Mouse (Mus musculus) gastrocnemius, adult 18-20 months (tissue): ENCODE measurements around the gene Apom. TPM values are rescaled to one million over a fixed set of nuclear protein-coding genes. Genes with fewer than 3 reads are reported as not detected.

ENCODE experiments used
- DNase-seq: peaks from one replicate; pipeline ENCODE4 v3.0.0; 2021; ENCODE audit warnings: low spot score
- total RNA-seq, 2 experiments: library from RNA; stranded (reverse); gene quantifications; 2 replicates each; pipeline ENCODE4 v1.2.3; 2021

Apom gene
- total RNA-seq, 2 experiments from 2014 or later, result not detected

- DNase-seq, result no peak
These were observed 27.2 kb upstream of the Apom start for GRCm38 (mm10) chr17:35158850-35159593.

GRCm38 (mm10) chr17:35157661-35158175 is 25.9 kb upstream of the Apom start:
- no peak for DNase-seq

- no peak for DNase-seq
These were observed 25.4 kb upstream of the Apom start for GRCm38 (mm10) chr17:35157254-35157653.

GRCm38 (mm10) chr17:35156461-35157200 is 24.8 kb upstream of the Apom start:
- no peak for DNase-seq

- DNase-seq, result no peak
These were observed 23.6 kb upstream of the Apom start for GRCm38 (mm10) chr17:35155451-35155850.

GRCm38 (mm10) chr17:35154616-35155015 is 22.8 kb upstream of the Apom start:
- no peak for DNase-seq

GRCm38 (mm10) chr17:35153931-35154330 is 22.1 kb upstream of the Apom start:
- no peak for DNase-seq

- DNase-seq, result no peak
These were observed 21.2 kb upstream of the Apom start for GRCm38 (mm10) chr17:35153077-35153476.

- no peak for DNase-seq
These were observed 20.3 kb upstream of the Apom start for GRCm38 (mm10) chr17:35152121-35152520.

- no peak for DNase-seq
These were observed 16.2 kb upstream of the Apom start for GRCm38 (mm10) chr17:35147922-35148639.

- DNase-seq, result no peak
These were observed 15.5 kb upstream of the Apom start for GRCm38 (mm10) chr17:35147348-35147747.

- no peak for DNase-seq
These were observed 14.3 kb upstream of the Apom start for GRCm38 (mm10) chr17:35146139-35146538.

- DNase-seq, result no peak
These were observed 10.1 kb upstream of the Apom start for GRCm38 (mm10) chr17:35141971-35142370.

- no peak for DNase-seq
These were observed 8.7 kb upstream of the Apom start for GRCm38 (mm10) chr17:35140490-35140996.

GRCm38 (mm10) chr17:35139269-35139668 is 7.4 kb upstream of the Apom start:
- no peak for DNase-seq

- no peak for DNase-seq
These were observed 3.9 kb upstream of the Apom start for GRCm38 (mm10) chr17:35135591-35136320.

GRCm38 (mm10) chr17:35134801-35135590 is 3.1 kb upstream of the Apom start, which contains the start of gene Bag6:
Gene Bag6, plus strand, starts transcription at chr17:35135178.
- peak; percentile 93 for DNase-seq

- DNase-seq, result no peak
These were observed 1.7 kb upstream of the Apom start for GRCm38 (mm10) chr17:35133517-35133916.

- no peak for DNase-seq
These were observed 317 bp upstream of the Apom start for GRCm38 (mm10) chr17:35132174-35132560.

GRCm38 (mm10) chr17:35131038-35131437 is 812 bp downstream of the Apom start:
- no peak for DNase-seq
